Mouse (Mus musculus): ENCODE data around the gene Plscr4.
A peak's percentile ranks its signal among the peaks of the same experiment; 100 is the strongest.

Plscr4 gene

DNA sequence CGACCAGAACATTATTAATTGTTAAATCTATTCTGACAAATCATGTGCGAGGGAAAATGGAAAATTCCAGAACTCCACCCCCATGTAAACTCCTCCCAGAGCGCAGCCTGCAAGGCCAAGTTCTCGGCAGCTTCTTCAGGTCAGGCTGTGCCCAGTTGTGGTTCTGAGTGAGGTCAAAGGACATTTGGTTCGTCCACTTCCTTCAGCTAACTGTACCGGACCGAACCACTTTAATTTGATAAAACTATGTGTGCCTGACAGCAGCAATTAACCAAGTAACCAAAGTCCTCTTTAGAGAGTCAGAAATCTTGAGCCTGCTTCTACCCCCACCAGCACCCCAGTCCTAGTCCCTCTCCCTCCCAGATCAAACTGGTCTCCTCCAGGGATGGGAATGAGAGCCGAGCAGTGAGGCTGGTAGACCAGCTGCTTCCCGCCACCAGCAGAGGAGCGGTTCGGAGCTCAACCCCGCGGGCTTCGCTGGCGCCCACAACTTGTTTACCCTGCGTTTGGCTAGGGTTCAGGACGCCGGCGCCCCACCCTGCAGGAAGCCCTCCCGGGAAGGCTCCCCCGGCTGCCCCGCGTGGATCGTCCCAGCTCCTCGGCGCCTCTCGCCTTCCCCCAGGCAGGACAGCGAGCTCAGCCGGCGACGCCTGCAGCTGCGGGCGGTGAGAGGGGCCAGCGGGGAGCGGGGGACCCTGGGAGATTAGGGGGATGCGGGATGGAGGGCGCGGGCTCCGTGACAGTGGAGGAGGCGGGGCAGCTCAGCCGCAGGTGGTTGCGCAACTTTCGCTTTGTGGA, at the start of gene Plscr4:
Plscr4 (plus strand) TSS at position 113 of the 798 bp plus-strand sequence.
- peak; percentile 70 for DNase-seq (ENCODE audit: low spot score)

DNA sequence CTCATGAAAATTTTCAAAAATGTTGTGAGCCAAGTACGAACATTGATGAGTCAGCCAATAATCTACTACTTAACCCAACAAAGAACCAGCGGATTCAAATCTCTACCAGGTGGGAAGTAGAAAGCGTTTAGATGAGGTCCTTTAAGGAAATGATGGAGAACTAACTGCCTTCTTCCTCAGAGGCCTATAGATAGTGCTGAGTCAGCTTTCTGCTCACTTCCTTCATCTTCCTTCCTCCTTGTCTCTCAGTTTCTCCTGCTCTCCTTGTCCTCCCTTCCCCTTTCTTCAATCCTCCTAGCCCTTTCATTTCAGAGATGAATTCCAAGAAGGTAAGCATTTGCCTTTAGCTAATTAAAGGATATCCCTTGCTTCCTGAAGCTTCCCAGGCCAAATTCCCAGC, 46.9 kb upstream of the Plscr4 start:
- no peak for DNase-seq (ENCODE audit: low spot score)

DNA sequence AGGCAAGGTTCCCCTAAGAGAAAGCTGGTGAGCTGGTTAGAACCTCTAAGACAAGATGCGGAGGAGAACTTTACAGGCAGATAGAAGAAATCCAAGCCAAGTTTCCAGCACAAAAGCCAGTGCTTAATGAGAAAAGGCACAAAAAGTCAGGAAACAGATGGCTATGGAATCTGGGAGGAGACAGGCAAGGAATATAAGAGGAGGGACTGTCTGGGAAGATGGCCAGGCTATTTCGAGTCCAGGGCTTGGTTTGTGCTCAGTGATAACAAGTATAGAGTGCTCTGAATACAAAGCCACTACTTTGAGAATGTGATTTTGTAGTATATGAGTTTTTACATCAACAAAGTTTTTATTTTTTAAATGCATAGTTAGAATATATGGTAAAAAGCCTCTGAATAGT, 45.1 kb upstream of the Plscr4 start:
- DNase-seq (ENCODE audit: low spot score): peak; percentile 3

DNA sequence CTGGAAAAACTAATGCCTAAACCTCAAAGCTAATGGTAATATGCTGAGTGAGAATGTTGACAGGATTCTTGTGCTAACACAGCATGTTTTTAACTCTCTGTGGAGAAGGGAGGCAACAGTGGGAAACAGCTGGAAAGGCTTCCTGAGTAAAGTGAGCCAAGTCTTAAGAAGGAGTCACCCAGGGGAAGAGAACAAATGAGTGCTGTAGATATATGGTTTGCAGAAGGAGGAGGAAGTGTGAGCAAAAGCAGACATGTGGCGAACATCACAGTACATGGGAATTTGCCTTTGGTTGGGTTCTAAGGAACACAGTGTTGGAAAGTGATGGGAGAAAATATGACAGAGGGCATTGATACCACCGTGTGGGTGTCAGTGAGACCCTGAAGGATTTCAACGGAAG, 43.5 kb upstream of the Plscr4 start:
- DNase-seq (ENCODE audit: low spot score): no peak

DNA sequence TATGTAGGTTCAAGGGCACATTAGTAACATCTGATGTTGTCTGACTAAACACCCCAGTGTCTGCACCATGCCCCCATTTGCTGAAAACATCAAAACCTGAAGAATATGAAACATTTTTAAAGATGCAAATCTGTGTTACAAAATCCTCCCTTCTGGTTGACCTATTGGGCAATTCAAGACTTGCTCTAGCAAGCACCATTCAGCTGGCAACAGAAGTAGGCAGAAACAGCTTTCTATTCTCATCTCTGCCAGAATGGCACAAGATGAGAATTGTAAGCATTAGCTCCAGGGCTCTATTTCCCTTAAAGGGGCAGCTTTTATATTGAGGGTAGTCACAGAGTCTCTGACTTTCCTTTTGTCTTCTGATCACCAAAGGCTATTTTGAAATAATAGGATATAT, 19.4 kb upstream of the Plscr4 start:
- DNase-seq (ENCODE audit: low spot score): no peak

DNA sequence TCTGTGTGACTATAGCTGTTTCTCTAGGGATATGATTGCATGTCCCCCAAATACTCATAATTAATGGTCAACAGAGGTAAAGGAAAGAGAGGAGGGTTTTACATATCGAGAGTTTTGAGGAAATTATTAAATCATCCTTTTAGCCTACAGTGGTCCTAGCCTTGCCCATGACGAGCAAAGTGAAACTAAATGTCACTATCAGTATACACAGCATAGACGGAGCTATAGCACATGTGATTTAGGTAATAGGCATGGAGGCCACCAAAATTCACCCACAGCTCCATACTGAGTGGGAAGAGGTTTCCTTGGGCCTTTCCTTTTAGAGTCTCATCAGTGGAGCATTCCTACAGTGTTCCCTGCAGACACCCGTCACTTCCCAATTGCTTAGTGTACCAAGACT, 15.7 kb upstream of the Plscr4 start:
- DNase-seq (ENCODE audit: low spot score): no peak

DNA sequence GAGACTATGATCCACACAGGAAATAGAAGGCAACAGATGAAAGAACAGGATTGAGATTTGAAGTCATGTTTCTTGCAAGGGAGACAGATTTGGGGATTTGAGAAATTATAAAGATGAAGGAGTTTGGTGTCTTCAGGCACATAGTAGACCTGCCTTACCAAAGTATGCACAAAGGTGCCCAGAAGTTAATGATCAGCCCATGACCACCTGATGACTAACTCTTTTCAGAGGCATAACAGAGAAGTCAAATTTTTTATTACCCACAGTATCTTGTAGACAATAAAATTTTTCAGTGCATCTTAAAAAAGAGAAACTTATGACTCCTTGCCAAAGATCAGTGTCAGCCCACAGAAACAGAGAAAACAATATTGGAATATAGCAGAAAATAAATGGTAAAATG, 12.6 kb upstream of the Plscr4 start:
- DNase-seq (ENCODE audit: low spot score): no peak

DNA sequence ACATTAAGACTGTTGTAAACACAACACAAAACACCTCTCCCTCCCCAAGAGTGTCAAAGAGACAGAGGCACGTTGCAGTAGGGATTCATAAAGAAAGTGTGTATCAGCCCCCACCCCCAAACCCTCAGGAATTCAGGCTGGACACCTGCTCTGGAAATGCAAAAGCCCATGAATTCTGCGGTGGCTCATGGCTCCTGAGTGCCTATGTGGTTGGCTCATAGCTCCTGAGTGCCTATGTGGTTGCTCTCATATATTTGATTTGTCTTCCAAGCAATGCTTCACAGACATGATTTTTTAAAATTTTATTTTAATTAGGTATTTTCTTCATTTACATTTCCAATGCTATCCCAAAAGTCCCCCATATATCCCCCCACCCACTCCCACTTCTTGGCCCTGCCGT, 568 bp upstream of the Plscr4 start:
- DNase-seq (ENCODE audit: low spot score): no peak

DNA sequence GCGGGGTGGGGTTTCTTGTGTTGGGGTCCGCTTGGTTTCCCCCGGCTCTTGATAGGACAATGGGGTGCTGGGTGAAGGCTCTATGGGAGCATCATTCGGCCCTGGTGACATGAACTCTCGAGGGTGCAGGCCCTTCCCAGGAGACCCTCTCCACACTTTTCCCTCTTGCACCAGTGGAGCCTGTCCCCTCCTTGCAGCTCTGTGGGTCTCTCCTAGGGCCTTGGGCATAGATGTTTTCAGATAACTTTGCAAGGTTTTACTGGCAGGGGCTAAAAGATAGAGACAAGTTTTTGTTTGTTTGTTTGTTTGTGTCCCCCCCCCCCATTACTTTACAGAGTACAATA, 858 bp downstream of the Plscr4 start:
- no peak for DNase-seq (ENCODE audit: low spot score)

DNA sequence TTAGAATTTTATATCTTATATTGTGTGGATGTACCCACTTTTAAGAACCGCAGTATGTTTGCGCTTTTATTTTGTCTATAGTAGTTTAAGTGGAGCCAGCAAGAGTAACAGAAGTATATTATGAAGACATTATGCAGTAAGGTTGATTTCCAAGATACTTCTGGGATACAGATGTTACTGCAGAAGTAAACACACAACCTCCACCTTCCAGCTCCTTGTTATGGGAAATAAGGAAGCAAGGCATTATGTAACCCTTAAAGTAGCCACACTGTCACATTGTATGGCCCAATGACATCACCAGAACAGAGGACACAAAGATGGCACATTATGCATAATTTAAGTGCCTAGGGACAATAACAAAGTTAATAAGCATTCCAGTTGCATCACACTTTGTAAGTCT, 1.2 kb downstream of the Plscr4 start:
- no peak for DNase-seq (ENCODE audit: low spot score)

DNA sequence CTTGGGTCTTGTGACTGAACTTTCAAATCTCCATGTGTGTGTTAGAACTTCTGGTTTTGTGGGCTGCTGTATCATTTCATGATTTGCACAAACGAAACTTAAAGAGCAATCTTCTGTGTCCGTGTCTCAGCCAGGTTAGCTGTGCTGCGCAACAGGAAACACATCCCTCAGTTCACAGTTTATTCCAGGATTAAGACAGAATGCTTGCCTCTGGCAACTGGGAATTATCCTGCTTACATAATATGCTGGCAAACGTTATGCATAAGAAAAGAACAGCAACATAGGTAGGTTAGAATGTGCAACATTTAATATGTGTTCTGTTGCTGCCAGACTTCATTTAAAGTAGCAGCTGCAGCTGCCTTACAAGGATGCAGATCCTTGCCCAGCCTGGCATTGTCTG, 10.6 kb downstream of the Plscr4 start:
- no peak for DNase-seq (ENCODE audit: low spot score)

DNA sequence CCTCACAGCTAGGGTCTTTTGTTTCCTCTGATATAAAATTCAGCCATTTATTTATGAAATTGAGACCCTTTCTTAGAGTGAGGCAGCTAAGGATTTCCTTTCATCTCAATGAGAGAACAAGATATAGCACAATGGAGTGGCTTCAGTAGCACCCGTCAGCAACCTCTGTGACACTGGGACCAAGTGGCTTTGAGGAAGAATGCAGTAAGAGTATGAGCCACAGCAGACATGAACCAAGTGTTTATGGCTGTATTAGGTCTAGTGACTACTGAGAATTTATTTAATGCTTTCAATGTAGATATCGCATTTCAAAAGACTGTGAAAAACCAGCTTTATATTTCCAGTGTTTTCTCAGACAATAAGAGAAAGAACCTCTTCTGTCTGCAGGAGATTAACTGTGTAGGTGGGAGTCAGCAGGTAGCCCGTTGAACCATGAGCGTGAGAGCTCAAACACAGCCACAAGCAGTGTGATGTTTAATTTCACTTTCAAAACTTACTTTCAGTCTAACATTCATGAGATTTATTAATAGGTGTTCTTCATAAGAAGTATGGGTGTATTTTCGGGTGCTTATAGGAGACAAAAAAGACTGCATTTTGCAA, 15.2 kb downstream of the Plscr4 start:
- no peak for DNase-seq (ENCODE audit: low spot score)

DNA sequence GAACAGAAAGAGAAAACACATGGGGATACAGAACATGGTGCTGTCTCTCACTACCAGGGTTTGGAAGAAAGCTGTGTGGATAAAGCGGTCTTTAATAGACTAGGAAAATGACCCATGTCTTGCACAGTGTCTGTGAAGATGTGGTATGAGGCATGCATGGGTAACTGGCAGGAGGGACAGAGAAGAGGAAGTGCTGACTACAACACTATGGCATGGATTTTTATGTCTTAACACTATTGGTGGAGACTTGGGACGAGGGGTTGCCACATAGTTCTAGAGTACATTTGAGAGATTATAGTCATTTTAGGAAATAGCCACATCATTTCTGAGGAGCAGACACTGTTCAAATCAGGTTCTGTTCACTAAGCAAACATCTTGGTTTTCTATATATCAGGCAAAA, 16.0 kb downstream of the Plscr4 start:
- no peak for DNase-seq (ENCODE audit: low spot score)

DNA sequence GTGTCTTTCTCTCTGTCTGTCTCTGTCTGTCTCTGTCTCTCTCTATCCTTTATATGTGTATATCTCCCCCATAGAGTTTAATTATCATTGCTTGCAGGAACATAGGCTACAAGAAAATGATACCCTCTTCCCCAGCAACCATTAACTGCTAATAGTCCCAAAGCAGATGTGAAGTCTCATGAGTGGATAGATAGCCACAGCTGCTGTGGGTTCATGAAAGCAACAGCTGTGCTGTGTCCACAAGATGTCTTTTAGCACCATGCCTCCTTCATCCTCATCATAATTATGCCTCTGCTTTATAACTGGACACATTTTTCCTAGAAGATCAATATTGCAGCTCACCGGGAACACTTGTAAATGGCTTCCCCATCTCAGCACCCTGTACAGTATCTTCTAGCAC, 17.1 kb downstream of the Plscr4 start:
- no peak for DNase-seq (ENCODE audit: low spot score)

DNA sequence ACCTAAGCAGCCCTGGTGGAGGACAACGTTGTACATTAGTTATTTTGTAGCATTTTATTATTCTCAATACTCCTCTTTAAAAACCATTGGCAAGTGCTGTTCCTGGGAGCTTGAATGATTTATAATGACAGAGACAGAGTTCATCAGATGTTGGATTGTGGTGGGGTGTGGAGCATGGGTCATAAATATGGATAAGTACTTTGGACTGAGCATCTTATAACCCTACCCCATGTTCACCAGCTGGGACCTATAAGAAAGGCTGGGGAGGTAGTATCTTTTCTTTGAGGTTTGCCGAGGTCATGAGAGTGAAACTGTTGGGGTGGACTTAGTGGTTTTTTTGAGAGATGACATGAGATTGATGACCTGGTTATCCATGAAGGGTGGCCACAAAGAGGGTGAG, 24.5 kb downstream of the Plscr4 start:
- DNase-seq (ENCODE audit: low spot score): no peak

DNA sequence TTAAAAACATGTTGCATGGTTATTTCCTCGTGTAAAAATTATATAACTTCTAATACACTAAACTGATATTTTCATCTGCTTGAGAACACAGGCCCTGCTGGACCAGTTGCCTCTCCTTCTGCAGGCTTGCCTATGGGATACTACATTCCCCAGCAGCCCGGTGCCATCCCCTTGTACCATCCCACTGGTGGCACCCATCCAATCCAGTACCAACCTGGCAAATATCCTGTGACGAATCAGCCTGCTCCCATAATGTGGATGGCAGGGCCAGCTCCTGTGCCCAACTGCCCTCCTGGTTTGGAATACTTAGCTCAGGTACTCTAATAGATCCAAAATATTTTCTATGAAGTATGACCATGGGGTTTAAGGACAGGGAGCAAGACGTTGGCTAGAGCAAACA, 25.4 kb downstream of the Plscr4 start:
- no peak for DNase-seq (ENCODE audit: low spot score)

DNA sequence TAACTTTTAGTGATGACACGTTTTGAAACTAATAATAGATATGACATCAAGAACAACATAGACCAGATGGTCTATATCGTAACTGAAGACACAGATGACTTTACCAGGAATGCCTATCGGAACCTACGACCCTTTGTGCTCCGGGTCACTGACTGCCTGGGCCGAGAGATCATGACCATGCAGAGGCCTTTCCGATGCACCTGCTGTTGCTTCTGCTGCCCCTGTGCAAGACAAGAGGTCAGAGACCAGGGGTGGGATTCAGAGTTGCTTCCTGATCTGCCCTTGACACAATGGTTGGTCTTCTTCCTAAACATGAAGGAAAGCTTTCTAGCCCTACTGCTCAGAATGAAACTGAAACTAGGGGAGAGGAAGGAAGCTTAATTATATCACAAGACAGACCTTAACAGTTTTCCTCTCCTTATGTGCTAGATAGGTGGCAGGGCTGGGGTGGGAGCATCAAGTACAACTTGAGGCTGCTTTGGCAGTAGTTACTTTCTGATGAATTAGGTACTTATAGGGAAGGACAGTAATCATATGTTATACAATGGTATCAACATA, 27.6 kb downstream of the Plscr4 start:
- DNase-seq (ENCODE audit: low spot score): no peak

DNA sequence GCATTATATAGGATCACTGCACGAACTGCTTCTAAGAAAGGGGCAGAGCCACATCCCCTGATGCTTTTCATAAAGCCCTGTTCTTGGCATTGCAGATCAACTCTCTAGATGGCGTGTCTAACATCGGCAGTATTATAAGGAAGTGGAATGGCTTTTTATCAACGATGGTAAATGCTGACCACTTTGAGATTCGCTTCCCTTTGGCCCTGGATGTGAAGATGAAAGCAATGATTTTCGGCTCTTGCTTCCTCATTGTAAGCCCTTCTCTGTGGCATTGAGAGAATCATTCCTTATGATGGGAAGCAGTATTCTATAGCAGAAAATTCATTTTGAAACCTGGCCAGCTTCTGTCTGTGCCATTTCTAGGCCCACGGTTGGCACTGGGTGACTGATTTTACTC, 32.7 kb downstream of the Plscr4 start:
- no peak for DNase-seq (ENCODE audit: low spot score)

DNA sequence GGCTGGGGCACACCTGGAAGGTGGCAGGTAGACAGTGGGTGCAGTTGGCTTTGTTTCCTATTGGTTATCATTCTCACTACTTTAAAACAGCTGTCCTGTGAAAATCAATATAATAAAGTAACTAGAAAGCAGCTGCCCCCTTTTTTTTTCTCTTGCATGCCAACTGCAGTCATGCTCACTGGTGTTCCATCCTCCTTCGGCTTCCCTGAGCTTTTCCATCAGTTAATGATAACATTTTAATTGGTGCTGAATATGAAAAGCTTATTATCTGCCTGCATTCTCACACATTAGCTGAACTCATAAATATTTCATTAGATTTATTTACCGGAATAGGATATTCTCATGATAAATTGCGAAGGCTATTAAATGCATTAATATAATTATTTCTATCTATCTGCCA, 33.1 kb downstream of the Plscr4 start:
- no peak for DNase-seq (ENCODE audit: low spot score)

DNA sequence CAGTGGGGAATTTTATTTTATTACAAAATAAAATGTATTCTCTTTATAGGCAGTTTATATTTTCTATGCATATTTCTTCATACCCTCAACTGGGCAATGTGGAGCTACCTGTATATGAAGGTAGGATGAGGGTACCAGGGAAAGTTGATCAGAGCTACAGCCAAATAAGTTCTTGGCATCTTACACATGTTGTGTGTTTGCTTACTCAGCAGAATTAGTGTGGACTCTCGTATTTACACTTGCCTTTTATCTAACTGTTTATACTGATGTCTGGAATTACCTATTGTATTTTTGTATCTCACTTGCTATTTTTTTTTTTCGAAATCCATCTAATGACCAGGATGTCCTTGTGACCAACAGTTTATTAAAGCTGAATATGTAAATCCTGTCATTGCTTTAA, 34.1 kb downstream of the Plscr4 start:
- no peak for DNase-seq (ENCODE audit: low spot score)

DNA sequence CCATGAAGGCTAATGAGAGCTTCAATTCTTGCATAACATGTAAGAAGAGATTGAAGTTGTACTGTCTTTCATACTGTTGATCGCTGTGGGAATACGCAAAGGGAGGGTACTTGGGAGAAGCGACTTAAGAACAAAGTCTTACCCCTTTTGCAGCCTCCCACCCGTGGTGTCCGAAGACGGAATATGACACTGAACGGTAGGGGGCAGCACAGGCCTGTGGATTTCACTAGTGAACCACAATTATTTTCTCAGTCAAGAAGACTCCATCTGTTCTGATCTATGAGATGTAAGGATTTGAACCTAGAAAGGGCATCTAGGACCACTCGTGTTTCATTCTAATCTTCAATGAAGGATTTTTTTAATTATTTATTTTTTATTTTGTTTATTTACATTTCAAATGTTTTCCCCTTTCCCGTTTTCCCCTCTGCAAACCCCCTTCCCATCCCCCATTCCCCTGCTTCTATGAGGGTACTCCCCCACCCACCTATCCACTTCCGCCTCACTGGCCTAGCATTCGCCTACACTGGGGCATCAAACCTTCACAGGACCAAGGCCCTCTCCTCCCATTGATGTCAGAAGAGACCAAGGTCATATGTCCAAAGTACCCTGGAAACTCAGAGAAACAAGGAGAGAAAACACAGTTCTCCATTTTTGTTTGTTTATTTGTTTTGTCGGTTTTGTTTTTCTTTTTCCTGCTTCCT, 42.7 kb downstream of the Plscr4 start:
- DNase-seq (ENCODE audit: low spot score): peak; percentile 86

DNA sequence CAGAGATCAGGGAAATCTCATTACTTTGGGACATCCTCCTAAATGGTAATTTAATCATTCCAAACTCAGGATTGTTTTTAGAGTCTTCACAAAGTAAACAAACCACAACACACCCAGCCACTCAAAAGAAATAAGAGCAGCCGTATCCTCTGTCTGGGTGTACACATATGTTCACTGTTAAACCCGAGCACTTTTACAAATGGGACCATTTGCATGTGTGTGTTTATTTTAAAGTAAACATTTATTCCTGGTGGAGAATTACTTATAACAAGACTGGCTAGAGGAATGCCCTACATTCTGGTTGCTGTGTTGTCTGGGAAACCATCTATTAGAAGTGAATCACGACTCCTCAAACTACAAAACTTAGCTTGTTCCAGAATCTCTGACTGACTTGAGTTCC, 47.1 kb downstream of the Plscr4 start:
- no peak for DNase-seq (ENCODE audit: low spot score)

DNA sequence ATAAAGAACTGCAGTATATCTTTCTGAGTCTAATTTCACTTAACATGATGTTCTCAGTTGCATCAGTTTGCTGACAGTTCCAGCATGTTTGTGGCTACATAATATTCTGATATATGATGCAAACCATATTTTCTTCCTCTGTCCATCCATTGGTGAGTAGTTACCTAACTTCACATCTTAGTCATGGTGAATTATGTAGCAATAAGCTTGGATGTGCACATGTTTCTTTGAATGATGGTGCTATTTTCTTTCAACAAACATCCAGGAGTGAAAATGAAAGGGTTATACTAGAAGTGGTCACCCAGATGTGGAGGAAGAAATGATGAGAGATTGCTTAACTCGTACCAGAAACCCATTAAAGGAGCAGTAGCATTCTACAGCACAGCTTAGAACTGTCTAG, 47.7 kb downstream of the Plscr4 start:
- DNase-seq (ENCODE audit: low spot score): no peak
